Mouse (Mus musculus) stomach, postnatal 0 days (tissue): ENCODE results near the gene Pde10a.

Experiments used
- CTCF ChIP-seq: IDR thresholded peaks from 2 replicates; pipeline ENCODE4 v1.5.1; 2016; ENCODE audit warnings: antibody characterized with exemption, low read depth, mild to moderate bottlenecking, moderate library complexity
- EP300 ChIP-seq: optimal IDR thresholded peaks from 2 replicates; pipeline ENCODE3; 2016; ENCODE audit warnings: antibody characterized with exemption

DNA sequence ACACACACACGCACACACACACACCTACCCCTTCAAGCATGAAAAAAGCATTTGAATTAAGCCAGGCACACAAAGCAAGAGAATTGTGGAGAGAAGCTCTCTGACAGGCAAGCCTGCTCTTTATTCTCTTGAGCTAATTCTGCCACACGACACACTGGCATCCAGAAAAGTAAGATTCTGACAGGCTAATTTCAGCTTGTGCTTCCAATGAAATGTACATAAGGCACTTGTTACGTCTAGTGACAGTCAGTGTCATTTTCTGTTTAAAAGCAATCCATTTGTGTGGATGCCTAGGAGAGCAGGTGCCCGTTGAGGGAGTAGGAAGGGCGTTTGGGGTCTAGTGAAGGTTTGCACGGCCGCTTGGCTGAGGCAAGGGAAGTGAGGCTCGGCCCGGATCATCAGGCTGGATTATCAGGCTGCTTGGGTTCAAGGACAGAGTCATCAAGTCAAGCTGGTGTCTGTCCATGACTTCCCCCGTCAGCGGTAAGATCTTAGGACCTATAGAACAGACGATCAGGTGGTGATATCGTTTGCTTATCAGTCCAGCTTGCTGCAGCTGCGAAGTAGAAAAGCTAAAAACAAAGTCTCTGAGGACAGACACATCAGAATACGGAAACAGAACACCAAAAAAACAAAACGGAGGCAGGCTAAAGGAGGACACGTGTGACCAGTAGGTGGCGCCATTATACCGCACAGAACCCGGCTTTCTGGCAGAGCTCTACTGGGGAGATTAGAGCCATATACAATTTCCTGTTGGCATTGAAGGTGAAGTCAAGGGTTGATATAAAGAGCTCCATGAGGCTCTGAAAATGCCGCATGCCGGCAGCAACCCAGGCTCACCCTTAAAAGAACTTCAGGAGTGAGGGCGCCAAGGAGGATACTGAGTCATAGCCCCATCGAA is 506.3 kb downstream of the Pde10a start:
- TF ChIP-seq CTCF = peak; percentile 93
- TF ChIP-seq EP300 = no peak
